Mouse (Mus musculus) hindbrain, embryonic 10.5 days (tissue): Measurements from ENCODE around the gene Sept1. TPM values are rescaled to one million over a fixed set of nuclear protein-coding genes. Genes with fewer than 3 reads are reported as not detected.

ENCODE experiments used
- DNase-seq: peaks from one replicate; pipeline ENCODE4 v3.0.0-alpha.2; 2017; ENCODE audit warnings: low spot score
- H3K27ac ChIP-seq: fragments of 300-500 bp; sonication (generic); 2 replicates; pipeline ENCODE4 v1.5.1; 2016; ENCODE audit warnings: mild to moderate bottlenecking, moderate library complexity
- H3K27me3 ChIP-seq: fragments of 300-500 bp; sonication (generic); 2 replicates; pipeline ENCODE4 v1.6.1; 2016; ENCODE audit warnings: mild to moderate bottlenecking; ENCODE audit not compliant: poor library complexity, insufficient read depth, severe bottlenecking
- H3K36me3 ChIP-seq: fragments of 300-500 bp; sonication (generic); 2 replicates; pipeline ENCODE4 v1.6.1; 2016; ENCODE audit warnings: mild to moderate bottlenecking, moderate library complexity
- H3K4me1 ChIP-seq: fragments of 300-500 bp; sonication (generic); replicated peaks from 2 replicates; pipeline ENCODE4 v1.6.1; 2016; ENCODE audit warnings: mild to moderate bottlenecking
- H3K4me3 ChIP-seq: fragments of 300-500 bp; sonication (generic); 2 replicates; pipeline ENCODE4 v1.5.1; 2016; ENCODE audit warnings: mild to moderate bottlenecking, moderate library complexity
- H3K9me3 ChIP-seq: fragments of 300-500 bp; sonication (generic); 2 replicates; pipeline ENCODE4 v1.6.1; 2016; ENCODE audit warnings: mild to moderate bottlenecking, moderate library complexity
- WGBS: fragments of 180-500 bp; shearing (Covaris S2); methylation state at CpG from one replicate; pipeline ENCODE4 v1.1.7; 2016; 5-methylcytosine and 5-hydroxymethylcytosine counted together
- polyA plus RNA-seq: library from polyadenylated mRNA; unstranded; fragments of >200 nt; fragmentation: Nextera tagmentation; extraction: Ambion mirVana; gene quantifications from 2 replicates; pipeline ENCODE4 v1.2.1, GENCODE M21; 2016

Sept1 gene
- 32.4 and 33.8 TPM in 2 replicates for polyA plus RNA-seq

DNA sequence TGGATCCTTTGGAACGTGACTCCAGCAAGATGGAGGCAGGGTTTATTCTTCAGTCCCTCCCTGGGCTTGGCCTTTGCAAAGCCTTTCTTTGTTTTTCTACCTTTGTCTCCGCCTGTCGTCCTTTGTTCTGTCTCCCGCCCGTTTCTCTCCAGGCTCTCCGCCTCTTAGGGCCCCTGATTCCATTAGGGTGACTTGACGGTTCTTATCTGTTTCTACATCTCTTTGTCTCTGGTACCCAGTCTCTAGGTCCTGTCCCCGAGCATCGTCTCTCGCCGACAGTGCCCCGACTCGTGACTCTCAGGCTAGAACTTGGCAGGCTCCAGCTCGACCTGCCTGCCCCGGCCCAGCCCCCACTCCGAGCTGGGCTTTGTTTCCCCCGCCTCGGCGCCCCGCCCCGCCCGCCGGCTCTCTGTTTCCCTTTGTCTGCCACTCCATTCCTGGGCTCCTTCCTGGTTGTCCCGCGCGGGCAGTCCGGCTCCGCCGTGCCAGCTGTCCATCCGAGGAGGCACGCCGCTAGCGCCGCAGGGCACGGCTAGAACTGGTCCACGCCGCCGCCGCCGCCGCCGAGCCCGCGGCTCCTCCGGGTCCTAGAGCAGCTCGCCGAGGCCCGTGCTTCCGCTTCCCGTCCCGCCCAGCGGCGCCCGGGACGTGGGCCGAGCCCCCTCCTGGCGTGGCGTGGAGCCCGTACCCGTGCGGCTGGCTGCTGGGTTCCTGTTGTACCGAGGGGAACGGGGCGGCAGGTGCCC lies at the start of gene Sept1, which contains the start of gene Zfp553:
Sept1 (minus strand) TSS at position 509 of the 746 bp plus-strand sequence.
Zfp553 (plus strand) TSS at position 440 of the 746 bp plus-strand sequence.
- H3K36me3 ChIP-seq = peaks cover 68% of the 10 kb centered on the region
- H3K27me3 ChIP-seq = no peaks in the 10 kb centered on the region
- peaks cover 12% of the 10 kb centered on the region; the same call in 1 of the 2 replicates for H3K9me3 ChIP-seq
- H3K4me3 ChIP-seq = peak within 1 kb of the TSS; percentile 93
- under 1% methylated on average over 64 of the region's 64 CpGs for WGBS
- peaks cover 53% of the 10 kb centered on the region for H3K4me1 ChIP-seq
- DNase-seq = peak; percentile 94
- H3K27ac ChIP-seq = peak within 1 kb of the TSS; percentile 99

GRCm38 (mm10) chr7:127282190-127282589 lies 49.3 kb upstream of the Sept1 start:
- DNase-seq = no peak
- Histone ChIP-seq H3K27me3 (no peaks in the 10 kb centered on the region), H3K4me1 (peaks cover 15% of the 10 kb centered on the region), H3K36me3 (no peaks in the 10 kb centered on the region), H3K27ac (no peak overlapping the region), H3K4me3 (no peak overlapping the region), H3K9me3 (peaks cover 8% of the 10 kb centered on the region; the same call in 1 of the 2 replicates)
- 82% methylated on average over 2 of the region's 2 CpGs for WGBS

DNA sequence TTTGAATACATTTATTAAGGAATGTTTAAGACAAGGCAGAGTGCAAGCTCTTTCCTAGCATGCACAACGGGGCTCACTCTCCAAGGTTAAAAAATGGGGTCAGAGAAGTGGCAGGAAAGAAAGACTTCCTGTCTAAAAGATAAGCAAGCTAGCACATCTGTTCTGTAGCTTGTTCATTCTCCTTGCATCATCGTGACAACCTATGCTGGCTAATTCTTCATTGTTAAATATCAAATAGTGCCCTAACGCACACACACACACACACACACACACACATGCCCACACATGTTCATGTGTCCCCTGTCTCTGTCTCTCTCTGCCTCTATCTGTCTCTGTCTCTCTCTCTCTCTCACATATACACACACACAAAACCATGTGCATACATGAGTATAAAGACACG lies 48.2 kb upstream of the Sept1 start:
- no peak for DNase-seq
- Histone ChIP-seq H3K27me3 (no peaks in the 10 kb centered on the region), H3K27ac (no peak overlapping the region), H3K36me3 (no peaks in the 10 kb centered on the region), H3K9me3 (0 out of 2 replicates have a peak, but pooled peaks cover under 1% of the 10 kb centered on the region), H3K4me1 (peaks cover 18% of the 10 kb centered on the region), H3K4me3 (no peak overlapping the region)
- WGBS = 80% methylated on average over 4 of the region's 4 CpGs

- Histone ChIP-seq H3K9me3 (no peaks in the 10 kb centered on the region), H3K27me3 (no peaks in the 10 kb centered on the region), H3K4me3 (no peak overlapping the region), H3K4me1 (peaks cover 18% of the 10 kb centered on the region), H3K36me3 (no peaks in the 10 kb centered on the region), H3K27ac (no peak overlapping the region)
- WGBS = 86% methylated on average over 3 of the region's 3 CpGs
- no peak for DNase-seq
Measured at GRCm38 (mm10) chr7:127280092-127280491, 47.2 kb upstream of the Sept1 start.

DNA sequence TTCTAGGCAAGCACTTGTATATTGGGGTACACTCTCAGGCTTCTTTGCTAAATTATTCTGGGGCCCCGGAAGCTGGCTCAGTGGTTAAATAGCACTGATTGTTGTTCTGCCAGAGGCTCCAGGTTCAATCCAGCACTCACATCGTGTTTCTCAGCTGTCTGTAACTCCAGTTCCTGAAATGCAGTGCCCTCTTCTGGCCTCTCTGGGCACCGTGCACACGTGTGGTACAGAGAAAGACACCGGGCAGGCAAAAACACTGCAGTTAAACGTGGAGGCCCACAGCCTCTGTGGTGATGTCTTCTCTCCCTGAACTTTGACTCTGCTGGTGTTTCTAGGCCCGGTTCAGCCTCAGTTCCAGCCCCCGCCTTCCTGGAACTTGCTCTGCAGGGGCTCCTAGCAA lies 45.4 kb upstream of the Sept1 start:
- DNase-seq = peak; percentile 40
- H3K4me1 ChIP-seq = peaks cover 27% of the 10 kb centered on the region
- WGBS = 19% methylated on average over 8 of the region's 8 CpGs
- no peak overlapping the region for H3K4me3 ChIP-seq
- H3K27ac ChIP-seq = peak overlapping the region; percentile 10; the same call in 1 of the 2 replicates
- H3K36me3 ChIP-seq = no peaks in the 10 kb centered on the region
- no peaks in the 10 kb centered on the region for H3K27me3 ChIP-seq
- no peaks in the 10 kb centered on the region for H3K9me3 ChIP-seq

- no peak overlapping the region for H3K4me3 ChIP-seq
- no peaks in the 10 kb centered on the region for H3K9me3 ChIP-seq
- H3K36me3 ChIP-seq = peaks cover 12% of the 10 kb centered on the region
- H3K4me1 ChIP-seq = peaks cover 39% of the 10 kb centered on the region
- no peaks in the 10 kb centered on the region for H3K27me3 ChIP-seq
- DNase-seq = no peak
- H3K27ac ChIP-seq = no peak overlapping the region
- 66% methylated on average over 5 of the region's 5 CpGs for whole genome bisulfite sequencing
Measured at GRCm38 (mm10) chr7:127276519-127276961, 43.6 kb upstream of the Sept1 start.

GRCm38 (mm10) chr7:127273925-127274789 lies 41.2 kb upstream of the Sept1 start, which contains the start of gene Sephs2:
Gene Sephs2, minus strand, starts transcription at chr7:127274055.
- peak; percentile 92 for DNase-seq
- Histone ChIP-seq H3K27ac (peak within 1 kb of the TSS; percentile 93), H3K4me1 (peaks cover 32% of the 10 kb centered on the region), H3K27me3 (no peaks in the 10 kb centered on the region), H3K36me3 (peaks cover 35% of the 10 kb centered on the region), H3K4me3 (peak within 1 kb of the TSS; percentile 68), H3K9me3 (no peaks in the 10 kb centered on the region)
- 3% methylated on average over 39 of the region's 39 CpGs for WGBS

DNA sequence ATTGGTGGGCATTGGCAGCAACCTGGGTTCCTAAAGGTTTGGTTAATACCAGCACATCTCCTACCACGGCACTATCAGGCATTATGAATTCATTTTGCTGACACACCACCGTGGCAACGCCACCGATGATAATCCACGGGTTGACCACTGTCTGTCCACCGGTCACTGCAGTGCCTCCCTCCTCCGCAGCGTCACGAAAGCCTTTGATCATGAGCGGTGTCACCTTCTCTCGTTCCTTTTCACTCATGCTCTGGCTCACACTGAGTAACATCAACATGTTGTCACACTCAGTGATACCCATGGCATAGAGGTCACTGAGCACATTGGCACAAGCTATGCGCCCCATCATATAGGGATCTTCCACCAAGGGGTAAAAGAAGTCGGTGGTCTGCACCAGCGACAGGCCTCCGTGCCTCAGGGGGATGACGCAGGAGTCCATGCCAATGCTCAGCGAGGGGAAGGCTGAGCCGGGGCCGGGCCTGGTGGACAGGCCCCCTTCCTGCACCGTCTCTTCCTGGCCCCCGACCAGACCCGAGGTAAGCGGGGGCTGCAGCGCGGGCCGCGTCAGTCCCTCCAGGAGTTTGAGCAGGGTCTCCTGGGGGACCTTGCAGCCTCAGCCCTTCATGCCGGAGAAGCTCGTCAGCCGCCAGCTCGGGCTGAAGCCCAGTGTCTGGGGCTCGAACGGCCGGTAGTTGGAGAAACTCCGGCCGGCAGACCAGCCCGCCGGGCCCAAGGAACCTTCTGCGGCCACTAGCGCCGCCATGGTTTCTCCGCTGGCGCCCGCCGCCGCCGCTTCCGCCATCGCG lies 40.4 kb upstream of the Sept1 start:
- 17% methylated on average over 50 of the region's 50 CpGs for WGBS
- Histone ChIP-seq H3K4me3 (peak overlapping the region; percentile 68), H3K27ac (peak overlapping the region; percentile 93), H3K27me3 (no peaks in the 10 kb centered on the region), H3K36me3 (peaks cover 43% of the 10 kb centered on the region), H3K4me1 (peaks cover 24% of the 10 kb centered on the region), H3K9me3 (peaks cover 4% of the 10 kb centered on the region; the same call in 1 of the 2 replicates)
- DNase-seq = no peak

DNA sequence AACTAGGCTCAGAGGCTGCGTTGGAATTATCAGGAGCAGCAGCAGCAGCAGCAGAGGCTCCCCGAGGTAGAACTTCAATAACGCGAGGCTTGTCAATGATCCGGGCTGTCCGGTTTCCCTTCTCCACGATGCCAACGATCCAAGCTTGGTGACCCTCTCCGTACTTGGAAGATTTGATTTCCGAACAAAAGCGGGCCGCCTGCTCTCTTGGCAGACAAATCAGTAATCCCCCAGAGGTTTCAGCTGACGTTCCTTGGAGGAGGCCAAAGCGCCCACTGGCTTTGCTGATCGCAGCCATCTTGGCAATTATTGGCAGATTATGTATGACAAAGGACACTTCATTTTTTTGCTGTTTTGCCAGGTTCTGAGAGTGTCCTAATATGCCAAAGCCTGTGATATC lies 39.6 kb upstream of the Sept1 start:
- DNase-seq = no peak
- H3K4me3 ChIP-seq = peak overlapping the region; percentile 68
- WGBS = 96% methylated on average over 15 of the region's 15 CpGs

DNA sequence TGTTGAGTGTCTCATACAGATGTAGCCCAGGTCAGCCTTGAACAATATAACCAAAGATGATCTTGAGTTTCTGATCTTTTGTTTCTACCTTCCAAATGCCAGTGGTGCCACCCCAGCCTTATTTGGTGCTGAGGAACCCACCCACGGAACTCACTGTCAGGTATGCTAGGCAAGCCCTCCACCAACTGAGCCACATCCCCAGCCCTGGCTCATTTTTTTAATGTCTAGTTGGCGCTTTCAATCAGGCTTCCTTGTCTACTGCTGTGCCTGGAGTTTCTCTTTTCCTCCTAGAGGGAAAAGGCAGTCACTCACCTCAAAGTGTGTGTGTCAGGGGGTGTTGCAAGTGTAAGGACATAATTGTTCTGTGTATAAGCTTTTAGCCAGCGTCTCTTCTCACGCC lies 38.2 kb upstream of the Sept1 start:
- no peak for DNase-seq
- Histone ChIP-seq H3K4me3 (no peak overlapping the region), H3K27ac (no peak overlapping the region), H3K27me3 (no peaks in the 10 kb centered on the region), H3K4me1 (peaks cover 20% of the 10 kb centered on the region), H3K36me3 (peaks cover 44% of the 10 kb centered on the region), H3K9me3 (peaks cover 7% of the 10 kb centered on the region; the same call in 1 of the 2 replicates)
- WGBS = 96% methylated on average over 4 of the region's 4 CpGs

More for the DNA sequence above, 39.6 kb upstream of the Sept1 start:
- Histone ChIP-seq H3K4me1 (peaks cover 24% of the 10 kb centered on the region), H3K9me3 (peaks cover 7% of the 10 kb centered on the region; the same call in 1 of the 2 replicates), H3K27me3 (no peaks in the 10 kb centered on the region), H3K36me3 (peaks cover 44% of the 10 kb centered on the region), H3K27ac (no peak overlapping the region)

- WGBS = 92% methylated on average over 5 of the region's 5 CpGs
- no peak overlapping the region for H3K27ac ChIP-seq
- H3K27me3 ChIP-seq = no peaks in the 10 kb centered on the region
- H3K4me1 ChIP-seq = peaks cover 20% of the 10 kb centered on the region
- no peak for DNase-seq
- peaks cover 44% of the 10 kb centered on the region for H3K36me3 ChIP-seq
- no peak overlapping the region for H3K4me3 ChIP-seq
- peaks cover 7% of the 10 kb centered on the region; the same call in 1 of the 2 replicates for H3K9me3 ChIP-seq
Measured at GRCm38 (mm10) chr7:127270666-127271065, 37.7 kb upstream of the Sept1 start.

DNA sequence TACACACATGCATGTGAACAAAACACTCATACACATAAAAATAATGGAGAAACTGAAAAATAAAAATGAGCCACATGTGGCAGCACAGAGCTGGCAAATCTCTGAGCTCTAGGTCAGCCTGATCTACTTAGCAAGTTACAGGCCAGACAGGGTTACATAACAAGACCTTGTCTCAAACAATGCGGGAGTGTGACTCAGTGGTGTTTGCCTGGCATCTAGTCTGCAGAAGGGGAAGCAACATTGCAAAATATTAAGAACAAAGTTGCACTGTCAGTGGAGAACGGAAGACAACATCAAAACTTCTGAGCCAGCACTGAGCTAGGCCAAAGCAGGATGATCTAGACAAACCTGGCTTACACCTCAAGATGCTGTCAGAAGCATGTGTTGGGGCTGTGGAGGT lies 37.3 kb upstream of the Sept1 start:
- H3K36me3 ChIP-seq = peaks cover 44% of the 10 kb centered on the region
- H3K27me3 ChIP-seq = no peaks in the 10 kb centered on the region
- H3K4me3 ChIP-seq = no peak overlapping the region
- WGBS = 87% methylated on average over 2 of the region's 2 CpGs
- peaks cover 7% of the 10 kb centered on the region; the same call in 1 of the 2 replicates for H3K9me3 ChIP-seq
- peaks cover 20% of the 10 kb centered on the region for H3K4me1 ChIP-seq
- no peak for DNase-seq
- no peak overlapping the region for H3K27ac ChIP-seq
